Mouse (Mus musculus): ENCODE data around the gene Tenm4. TPM values are rescaled to one million over a fixed set of nuclear protein-coding genes. Genes with fewer than 3 reads are reported as not detected.

The Tenm4 gene
- total RNA-seq, 1 experiment = 38.9 TPM

GRCm38 (mm10) chr7:96417251-96418004 is 246.4 kb downstream of the Tenm4 start:
- Histone ChIP-seq H3K9me3 (ENCODE audit: control insufficient read depth, insufficient read depth, low read depth, low read length) (no peaks in the 10 kb centered on the region), H3K27ac (ENCODE audit: insufficient read depth, low read depth, low read length, poor library complexity, severe bottlenecking) (no peak overlapping the region), H3K36me3 (ENCODE audit: control insufficient read depth, insufficient read depth, low read length, poor library complexity, severe bottlenecking) (no peaks in the 10 kb centered on the region), H3K9ac (ENCODE audit: insufficient read depth, low read depth, low read length, poor library complexity, severe bottlenecking) (no peak overlapping the region), H3K4me1 (ENCODE audit: control insufficient read depth in 2 of 2, insufficient read depth in 2 of 2, low read length in 2 of 2, poor library complexity in 1 of 2) (0 out of 4 replicates have a peak, but pooled peaks cover 0 to 2% of the 10 kb centered on the region in 2 experiments), H3K4me3 (ENCODE audit: insufficient read depth in 1 of 2, low read depth in 1 of 2, low read length in 2 of 2, poor library complexity in 1 of 2, severe bottlenecking in 1 of 2) (no peak overlapping the region)
- in situ Hi-C loops (cut with MboI; ENCODE audit: low sequenced_read_pairs in 2 of 2, unreplicated experiment in 2 of 2) = no loop called here
- no peak for DNase-seq (ENCODE audit: low read depth, low spot score)
- TF ChIP-seq HCFC1 (IDR thresholded peaks at IDR 0.05; ENCODE audit: borderline replicate concordance, insufficient read depth, low read length) (no peak), ZC3H11A (IDR thresholded peaks at IDR 0.05; ENCODE audit: borderline replicate concordance, low read depth, low read length) (no peak), MAFK (IDR thresholded peaks at IDR 0.05; ENCODE audit: insufficient read depth, low read depth, low read length) (no peak), CHD2 (IDR thresholded peaks at IDR 0.05; ENCODE audit: low read depth, low read length) (no peak), ZNF384 (IDR thresholded peaks at IDR 0.05; ENCODE audit: low read depth, low read length) (no peak)

- in situ Hi-C loops (cut with MboI; ENCODE audit: low sequenced_read_pairs in 2 of 2, unreplicated experiment in 2 of 2) = no loop called here
- Histone ChIP-seq H3K4me3 (ENCODE audit: insufficient read depth in 1 of 2, low read depth in 1 of 2, low read length in 2 of 2, poor library complexity in 1 of 2, severe bottlenecking in 1 of 2) (no peak overlapping the region), H3K27ac (ENCODE audit: insufficient read depth, low read depth, low read length, poor library complexity, severe bottlenecking) (no peak overlapping the region), H3K4me1 (ENCODE audit: control insufficient read depth in 2 of 2, insufficient read depth in 2 of 2, low read length in 2 of 2, poor library complexity in 1 of 2) (0 out of 4 replicates have a peak, but pooled peaks cover 0 to 2% of the 10 kb centered on the region in 2 experiments), H3K36me3 (ENCODE audit: control insufficient read depth, insufficient read depth, low read length, poor library complexity, severe bottlenecking) (no peaks in the 10 kb centered on the region), H3K9me3 (ENCODE audit: control insufficient read depth, insufficient read depth, low read depth, low read length) (no peaks in the 10 kb centered on the region), H3K9ac (ENCODE audit: insufficient read depth, low read depth, low read length, poor library complexity, severe bottlenecking) (no peak overlapping the region)
- DNase-seq (ENCODE audit: low read depth, low spot score) = no peak
- no peak for TF ChIP-seq CHD2 (IDR thresholded peaks at IDR 0.05; ENCODE audit: low read depth, low read length)
- no peak for TF ChIP-seq MAFK (IDR thresholded peaks at IDR 0.05; ENCODE audit: insufficient read depth, low read depth, low read length)
- TF ChIP-seq HCFC1 (IDR thresholded peaks at IDR 0.05; ENCODE audit: borderline replicate concordance, insufficient read depth, low read length) = no peak
- TF ChIP-seq ZNF384 (IDR thresholded peaks at IDR 0.05; ENCODE audit: low read depth, low read length) = no peak
- no peak for TF ChIP-seq ZC3H11A (IDR thresholded peaks at IDR 0.05; ENCODE audit: borderline replicate concordance, low read depth, low read length)
Measured at GRCm38 (mm10) chr7:96418146-96418545, 247.1 kb downstream of the Tenm4 start.

GRCm38 (mm10) chr7:96420045-96420444 is 249.0 kb downstream of the Tenm4 start:
- in situ Hi-C loops (cut with MboI; ENCODE audit: low sequenced_read_pairs in 2 of 2, unreplicated experiment in 2 of 2) = no loop called here
- no peak for DNase-seq (ENCODE audit: low read depth, low spot score)
- H3K4me1 ChIP-seq (ENCODE audit: control insufficient read depth in 2 of 2, insufficient read depth in 2 of 2, low read length in 2 of 2, poor library complexity in 1 of 2) = 0 out of 4 replicates have a peak, but pooled peaks cover 0 to 2% of the 10 kb centered on the region in 2 experiments

GRCm38 (mm10) chr7:96420926-96421605 is 250.0 kb downstream of the Tenm4 start:
- TF ChIP-seq HCFC1 (IDR thresholded peaks at IDR 0.05; ENCODE audit: borderline replicate concordance, insufficient read depth, low read length) (no peak), ZNF384 (IDR thresholded peaks at IDR 0.05; ENCODE audit: low read depth, low read length) (no peak), CHD2 (IDR thresholded peaks at IDR 0.05; ENCODE audit: low read depth, low read length) (no peak), MAFK (IDR thresholded peaks at IDR 0.05; ENCODE audit: insufficient read depth, low read depth, low read length) (no peak), ZC3H11A (IDR thresholded peaks at IDR 0.05; ENCODE audit: borderline replicate concordance, low read depth, low read length) (no peak)
- no peak for DNase-seq (ENCODE audit: low read depth, low spot score)
- H3K9ac ChIP-seq (ENCODE audit: insufficient read depth, low read depth, low read length, poor library complexity, severe bottlenecking) = no peak overlapping the region
- H3K36me3 ChIP-seq (ENCODE audit: control insufficient read depth, insufficient read depth, low read length, poor library complexity, severe bottlenecking) = no peaks in the 10 kb centered on the region
- in situ Hi-C loops (cut with MboI; ENCODE audit: low sequenced_read_pairs in 2 of 2, unreplicated experiment in 2 of 2) = no loop called here
- H3K4me3 ChIP-seq (ENCODE audit: insufficient read depth in 1 of 2, low read depth in 1 of 2, low read length in 2 of 2, poor library complexity in 1 of 2, severe bottlenecking in 1 of 2) = no peak overlapping the region
- no peak overlapping the region for H3K27ac ChIP-seq (ENCODE audit: insufficient read depth, low read depth, low read length, poor library complexity, severe bottlenecking)
- H3K9me3 ChIP-seq (ENCODE audit: control insufficient read depth, insufficient read depth, low read depth, low read length) = no peaks in the 10 kb centered on the region
- 0 out of 4 replicates have a peak, but pooled peaks cover 0 to 2% of the 10 kb centered on the region in 2 experiments for H3K4me1 ChIP-seq (ENCODE audit: control insufficient read depth in 2 of 2, insufficient read depth in 2 of 2, low read length in 2 of 2, poor library complexity in 1 of 2)

More at GRCm38 (mm10) chr7:96420045-96420444, 249.0 kb downstream of the Tenm4 start:
- Histone ChIP-seq H3K4me3 (ENCODE audit: insufficient read depth in 1 of 2, low read depth in 1 of 2, low read length in 2 of 2, poor library complexity in 1 of 2, severe bottlenecking in 1 of 2) (no peak overlapping the region), H3K9me3 (ENCODE audit: control insufficient read depth, insufficient read depth, low read depth, low read length) (no peaks in the 10 kb centered on the region), H3K36me3 (ENCODE audit: control insufficient read depth, insufficient read depth, low read length, poor library complexity, severe bottlenecking) (no peaks in the 10 kb centered on the region), H3K9ac (ENCODE audit: insufficient read depth, low read depth, low read length, poor library complexity, severe bottlenecking) (no peak overlapping the region), H3K27ac (ENCODE audit: insufficient read depth, low read depth, low read length, poor library complexity, severe bottlenecking) (no peak overlapping the region)
- TF ChIP-seq ZNF384 (IDR thresholded peaks at IDR 0.05; ENCODE audit: low read depth, low read length) = no peak
